19 mouse cellular contexts compared by ENCODE assay signal in genomic region chr6:41775721-41776120, GRCm38 (mm10). TPM values are rescaled to one million over a fixed set of nuclear protein-coding genes. Genes with fewer than 3 reads are reported as not detected.
DNase-seq lines count a peak whose midpoint lies in the region; ATAC-seq lines count a peak whose summit lies in the region.
"Had no signal": no experiment of that assay in that cellular context is flagged by ENCODE, and none has a peak within 500 bp of the region (broad histone marks: within the 10 kb centered on the region; RNA-seq: fewer than 3 reads in every experiment).

No protein-coding gene starts in this region.

- no peaks in the 10 kb centered on the region for H3K4me1 ChIP-seq in forebrain, embryonic 15.5 days
- no peaks in the 10 kb centered on the region for H3K4me1 ChIP-seq in forebrain, embryonic 11.5 days (replicated peaks; ENCODE audit: control insufficient read depth, insufficient read depth, low read length)
- no peaks in the 10 kb centered on the region for H3K4me1 ChIP-seq in limb, embryonic 10.5 days
- H3K4me1 ChIP-seq: embryonic facial prominence, embryonic 12.5 days; hindbrain, embryonic 10.5 days had no signal

- H3K9me3 ChIP-seq in forebrain, embryonic 15.5 days = no peaks in the 10 kb centered on the region
- H3K9me3 ChIP-seq in forebrain, embryonic 11.5 days (ENCODE audit: control insufficient read depth, low read length) = no peaks in the 10 kb centered on the region
- H3K9me3 ChIP-seq in limb, embryonic 10.5 days (replicated peaks) = no peaks in the 10 kb centered on the region
- H3K9me3 ChIP-seq: embryonic facial prominence, embryonic 12.5 days; hindbrain, embryonic 10.5 days had no signal

- no peaks in the 10 kb centered on the region for H3K27me3 ChIP-seq in forebrain, embryonic 15.5 days
- no peaks in the 10 kb centered on the region for H3K27me3 ChIP-seq in forebrain, embryonic 11.5 days (ENCODE audit: control insufficient read depth, insufficient read depth, low read length)
- H3K27me3 ChIP-seq in limb, embryonic 10.5 days (ENCODE audit: low read depth, poor library complexity, severe bottlenecking) = no peaks in the 10 kb centered on the region
- H3K27me3 ChIP-seq: embryonic facial prominence, embryonic 12.5 days had no signal

- no peak for DNase-seq in forebrain, embryonic 11.5 days (ENCODE audit: low spot score)
- peak; percentile 41 to 73 for DNase-seq in frontal cortex, postnatal 10 days (ENCODE audit: low spot score in 2 of 2)
- peak; percentile 60 to 78 for DNase-seq in left cerebral cortex, adult 18-20 months (ENCODE audit: low spot score in 2 of 2)
- DNase-seq in right cerebral cortex, postnatal 14 days = peak; percentile 70
- DNase-seq in kidney, postnatal 36 days = no peak
- no peak for DNase-seq in thymus, postnatal 0 days (ENCODE audit: low spot score)
- DNase-seq in limb, embryonic 10.5 days (ENCODE audit: low spot score) = no peak
- DNase-seq: B cell, adult 2 months; cerebellum, adult 9-10 months; kidney, postnatal 4 days; thymus, postnatal 36 days had no signal

- 68% methylated on average over 6 of the region's 6 CpGs for WGBS in forebrain, embryonic 15.5 days
- WGBS in forebrain, embryonic 11.5 days = 85% methylated on average over 6 of the region's 6 CpGs
- 86% methylated on average over 6 of the region's 6 CpGs for WGBS in limb, embryonic 10.5 days

- peak overlapping the region; percentile 44 for H3K27ac ChIP-seq in forebrain, embryonic 15.5 days (replicated peaks)
- no peak overlapping the region for H3K27ac ChIP-seq in forebrain, embryonic 11.5 days (ENCODE audit: low read depth, low read length)
- no peak overlapping the region for H3K27ac ChIP-seq in limb, embryonic 10.5 days
- H3K27ac ChIP-seq: embryonic facial prominence, embryonic 12.5 days; hindbrain, embryonic 10.5 days had no signal

- no peak overlapping the region for H3K9ac ChIP-seq in forebrain, embryonic 15.5 days (replicated peaks)
- H3K9ac ChIP-seq in forebrain, embryonic 11.5 days (ENCODE audit: low read length) = no peak overlapping the region
- H3K9ac ChIP-seq: embryonic facial prominence, embryonic 12.5 days had no signal

- ATAC-seq in forebrain, embryonic 15.5 days (replicated peaks) = peak; percentile 92
- no peak for ATAC-seq in forebrain, embryonic 11.5 days (replicated peaks; ENCODE audit: low FRiP score)
- ATAC-seq: intestine, embryonic 16.5 days had no signal

- H3K4me2 ChIP-seq in forebrain, embryonic 15.5 days (replicated peaks) = no peak overlapping the region
- no peak overlapping the region for H3K4me2 ChIP-seq in forebrain, embryonic 11.5 days (ENCODE audit: low read depth, low read length, severe bottlenecking)
- H3K4me2 ChIP-seq: embryonic facial prominence, embryonic 12.5 days; heart, embryonic 11.5 days had no signal

- no peak overlapping the region for H3K4me3 ChIP-seq in forebrain, embryonic 15.5 days
- no peak overlapping the region for H3K4me3 ChIP-seq in forebrain, embryonic 11.5 days (ENCODE audit: low read depth, low read length)
- H3K4me3 ChIP-seq in limb, embryonic 10.5 days = no peak overlapping the region
- H3K4me3 ChIP-seq: embryonic facial prominence, embryonic 12.5 days; hindbrain, embryonic 10.5 days had no signal

- no peaks in the 10 kb centered on the region for H3K36me3 ChIP-seq in forebrain, embryonic 15.5 days
- no peaks in the 10 kb centered on the region for H3K36me3 ChIP-seq in forebrain, embryonic 11.5 days (ENCODE audit: control insufficient read depth, insufficient read depth, low read length)
- H3K36me3 ChIP-seq in limb, embryonic 10.5 days = no peaks in the 10 kb centered on the region
- H3K36me3 ChIP-seq: embryonic facial prominence, embryonic 12.5 days; hindbrain, embryonic 10.5 days had no signal

RNA-seq across cellular contexts. Expression of gene Olfr459, which starts 0.7 kb away (rescaled TPM):
- polyA plus RNA-seq in forebrain, embryonic 15.5 days (2015; fragmentation: Nextera tagmentation; extraction: Ambion mirVana) = not detected in 2 replicates
- not detected in 2 replicates for polyA plus RNA-seq in forebrain, embryonic 11.5 days (2014; fragmentation: Nextera tagmentation; extraction: Ambion mirVana)
- not detected for total RNA-seq in left cerebral cortex, adult 18-20 months (2021)
- polyA plus RNA-seq in thymus, postnatal 0 days (2015; fragmentation: Nextera tagmentation; extraction: Ambion mirVana) = not detected in 2 replicates
- not detected in 2 replicates for polyA plus RNA-seq in limb, embryonic 10.5 days (2016; fragmentation: Nextera tagmentation; extraction: Ambion mirVana)
- total RNA-seq: gastrocnemius, adult 18-20 months; liver, adult 2 months had no signal
- polyA plus RNA-seq: heart, embryonic 11.5 days; hindbrain, embryonic 10.5 days; intestine, embryonic 16.5 days; liver, adult 2 months; lung, embryonic 16.5 days had no signal

Comparison
In these comparisons a context has a peak if more than half of its experiments do, and no peak if none do; other contexts are left out.
1. DNase-seq: peak in frontal cortex, postnatal 10 days (2 of 2), left cerebral cortex, adult 18-20 months (2 of 2) and right cerebral cortex, postnatal 14 days (single experiment); none in forebrain, embryonic 11.5 days (single experiment), kidney, postnatal 36 days (0 of 2), thymus, postnatal 0 days (single experiment) and limb, embryonic 10.5 days (single experiment).